Mouse (Mus musculus): ENCODE data around the gene Zfp697. TPM values are rescaled to one million over a fixed set of nuclear protein-coding genes. Genes with fewer than 3 reads are reported as not detected.

Gene Zfp697
- polyA plus RNA-seq (2017; shearing (Covaris generic)): not detected

DNA sequence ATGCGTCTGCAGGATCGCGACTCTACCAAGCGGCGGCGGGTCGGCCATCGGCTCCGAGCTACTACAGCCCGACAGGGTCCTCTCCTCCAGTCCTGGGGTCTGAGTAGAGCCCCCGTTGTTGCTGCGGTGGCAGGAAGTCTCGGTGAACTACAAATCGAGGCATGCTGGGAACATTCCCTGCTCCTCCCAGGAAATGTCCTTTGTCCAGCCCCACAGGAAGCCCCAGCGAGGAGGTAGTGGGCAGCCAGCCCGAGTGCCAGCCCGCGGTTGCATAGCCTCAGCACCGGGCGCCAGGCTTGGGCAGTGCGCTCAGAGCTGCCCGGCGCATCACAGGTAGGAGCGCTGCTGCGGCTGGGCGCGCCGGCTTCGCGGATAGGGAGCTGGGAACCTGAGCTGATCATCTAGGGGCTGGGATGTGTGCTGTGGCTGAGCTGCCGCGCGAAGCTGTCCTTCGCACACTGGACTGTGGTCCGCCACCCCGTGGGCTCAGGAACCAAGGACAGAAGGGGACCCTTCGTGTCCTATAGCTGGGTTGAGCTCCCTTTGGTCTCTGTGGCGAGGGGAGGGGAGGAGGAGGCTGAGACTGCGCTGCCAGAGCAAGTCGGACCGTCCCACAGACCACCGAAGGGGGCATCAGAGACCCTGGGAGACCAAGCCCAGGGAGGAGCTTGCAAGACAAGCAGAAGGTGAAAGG lies at the start of gene Zfp697:
TSS of gene Zfp697 (plus strand) at position 216 of the 694 bp plus-strand sequence.

DNA sequence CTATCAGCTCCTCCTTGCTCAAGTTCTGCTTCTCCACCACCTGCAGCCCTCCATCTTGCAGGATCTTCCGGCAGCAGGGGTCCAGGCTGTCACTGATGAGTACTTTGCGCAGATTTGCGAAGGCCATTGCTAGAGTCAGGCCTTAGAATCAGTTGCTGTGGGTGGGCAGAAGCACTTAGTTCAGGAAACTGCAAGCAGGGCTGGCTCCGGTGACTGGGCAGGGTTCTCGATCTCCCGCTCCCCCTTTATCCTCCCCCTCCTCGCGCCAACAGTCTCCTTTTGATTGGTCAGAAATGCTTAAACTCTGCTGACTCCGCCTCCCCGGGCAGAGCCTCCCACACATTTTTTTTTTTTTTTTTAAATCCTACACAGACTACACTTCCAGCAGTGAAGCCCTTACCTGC lies 42.6 kb upstream of the Zfp697 start, which contains the start of gene Phgdh:
TSS of gene Phgdh (minus strand) at position 285 of the 404 bp plus-strand sequence.

DNA sequence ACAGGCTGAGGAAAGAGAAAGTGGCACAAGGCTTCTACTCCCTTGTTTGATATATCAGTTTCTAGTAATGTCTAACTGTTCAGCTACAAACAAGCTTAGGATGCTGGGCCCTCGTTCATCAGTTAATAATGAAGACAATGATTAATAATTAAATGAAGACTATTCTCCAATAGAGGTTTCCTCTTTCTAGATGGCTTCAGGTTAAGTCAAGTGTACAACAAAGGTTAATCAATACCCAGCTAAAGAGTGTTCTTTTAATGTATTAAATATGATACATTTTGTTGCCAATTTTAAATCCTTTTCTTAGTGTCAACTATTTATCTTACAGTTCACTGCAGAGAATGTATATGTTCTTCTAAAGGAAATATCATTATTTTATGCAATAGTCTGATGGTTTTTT lies 74.8 kb downstream of the Zfp697 start, which contains the start of gene Gm4450:
TSS of gene Gm4450 (minus strand) at position 101 of the 400 bp plus-strand sequence.

DNA sequence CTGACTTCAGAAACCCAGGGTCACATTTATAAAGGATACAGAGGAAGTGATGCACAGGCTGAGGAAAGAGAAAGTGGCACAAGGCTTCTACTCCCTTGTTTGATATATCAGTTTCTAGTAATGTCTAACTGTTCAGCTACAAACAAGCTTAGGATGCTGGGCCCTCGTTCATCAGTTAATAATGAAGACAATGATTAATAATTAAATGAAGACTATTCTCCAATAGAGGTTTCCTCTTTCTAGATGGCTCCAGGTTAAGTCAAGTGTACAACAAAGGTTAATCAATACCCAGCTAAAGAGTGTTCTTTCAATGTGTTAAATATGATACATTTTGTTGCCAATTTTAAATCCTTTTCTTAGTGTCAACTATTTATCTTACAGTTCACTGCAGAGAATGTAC lies 128.2 kb downstream of the Zfp697 start, which contains the start of gene Hsd3b4:
TSS of gene Hsd3b4 (minus strand) at position 101 of the 400 bp plus-strand sequence.

DNA sequence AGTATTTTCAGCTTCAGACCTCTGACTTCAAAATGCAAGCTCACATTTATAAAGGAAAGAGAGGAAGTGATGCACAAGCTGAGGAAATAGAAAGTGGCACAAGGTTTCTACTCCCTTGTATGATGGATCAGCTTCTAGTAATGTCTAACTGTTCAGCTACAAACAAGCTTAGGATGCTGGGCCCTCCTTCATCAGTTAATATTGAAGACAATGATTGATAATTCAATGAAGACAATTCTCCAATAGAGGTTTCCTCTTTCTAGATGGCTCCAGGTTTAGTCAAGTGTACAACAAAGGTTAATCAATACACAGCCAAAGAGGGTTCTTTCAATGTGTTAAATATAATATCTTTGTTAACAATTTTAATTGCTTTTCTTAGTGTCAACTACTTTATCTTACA lies 206.4 kb downstream of the Zfp697 start, which contains the start of gene Gm10681:
TSS of gene Gm10681 (minus strand) at position 101 of the 400 bp plus-strand sequence.

DNA sequence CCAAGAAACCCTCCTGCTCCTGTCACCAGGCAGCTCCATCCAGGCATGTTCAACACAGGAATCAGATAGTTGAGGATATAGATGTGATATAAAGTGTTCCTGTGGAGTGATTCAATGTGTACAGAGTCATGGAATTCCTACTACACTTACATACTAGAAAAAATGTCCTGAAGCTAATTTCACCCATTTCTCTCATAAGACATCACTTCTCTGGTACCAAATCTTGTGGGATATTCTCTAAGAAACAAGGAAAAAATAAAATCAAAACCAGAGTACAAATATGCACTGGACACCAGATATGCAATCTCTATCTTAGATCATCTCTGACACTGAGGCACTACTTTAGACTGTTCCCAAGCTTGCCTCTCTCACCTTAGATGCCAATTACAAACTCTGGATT lies 247.9 kb downstream of the Zfp697 start, which contains the start of gene Hsd3b5:
TSS of gene Hsd3b5 (minus strand) at position 101 of the 400 bp plus-strand sequence.

DNA sequence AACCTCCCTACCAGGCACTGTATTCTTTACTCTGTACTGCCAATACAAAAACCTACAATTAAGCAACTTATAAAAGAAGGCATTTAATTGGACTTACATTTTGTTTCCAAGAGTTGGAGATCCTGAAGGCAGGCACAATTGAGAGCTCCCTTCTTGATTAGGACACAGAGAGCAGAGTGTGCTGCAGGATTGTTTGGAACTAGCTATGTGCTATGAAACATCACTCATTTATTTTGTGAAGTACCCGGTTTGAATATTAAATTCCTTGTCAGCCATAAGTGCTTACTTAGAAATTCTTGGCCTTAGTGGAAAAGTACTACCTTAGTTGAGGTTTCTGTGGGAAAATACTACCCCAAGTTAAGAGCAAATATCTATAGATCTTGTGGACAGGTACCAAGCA lies 342.1 kb downstream of the Zfp697 start, which contains the start of gene Hsd3b2:
TSS of gene Hsd3b2 (minus strand) at position 168 of the 400 bp plus-strand sequence.

Other genes starting within 250 kb of the Zfp697 start
- not detected for gene Adam30, start 221.8 kb upstream of the Zfp697 start, polyA plus RNA-seq (2017; shearing (Covaris generic))
- gene Reg4, start 160.3 kb upstream of the Zfp697 start, polyA plus RNA-seq (2017; shearing (Covaris generic)): not detected
- not detected for gene Hmgcs2, start 102.0 kb upstream of the Zfp697 start, polyA plus RNA-seq (2017; shearing (Covaris generic))
- 184 TPM for gene Phgdh, start 42.5 kb upstream of the Zfp697 start, polyA plus RNA-seq (2017; shearing (Covaris generic))
- not detected for gene Gm4450, start 74.7 kb downstream of the Zfp697 start, polyA plus RNA-seq (2017; shearing (Covaris generic))
- not detected for gene Hsd3b4, start 128.1 kb downstream of the Zfp697 start, polyA plus RNA-seq (2017; shearing (Covaris generic))
- not detected for gene Gm10681, start 206.3 kb downstream of the Zfp697 start, polyA plus RNA-seq (2017; shearing (Covaris generic))
- not detected for gene Hsd3b5, start 247.8 kb downstream of the Zfp697 start, polyA plus RNA-seq (2017; shearing (Covaris generic))

Data from activated CD4-positive, CD25-positive, alpha-beta regulatory T cell, adult 9 weeks (primary cell).